Mouse (Mus musculus) left cerebral cortex, postnatal 25 days (tissue): ENCODE data around the gene Fkrp. TPM values are rescaled to one million over a fixed set of nuclear protein-coding genes. Genes with fewer than 3 reads are reported as not detected.

Experiments
- DNase-seq, 2 experiments: peaks; one replicate each; pipeline ENCODE4 v3.0.0; 2022; ENCODE audit warnings: low spot score in 2 of 2, mixed read lengths in 1 of 2
- intact Hi-C: fragments of 180-260 bp; cut with DNase I; formaldehyde crosslinking; loops from one replicate; pipeline ENCODE4 v1.15.1; 2025
- total RNA-seq, 2 experiments: library from RNA; stranded (reverse); gene quantifications; 2 replicates each; pipeline ENCODE4 v1.2.3; 2021

The Fkrp gene
- total RNA-seq, 2 experiments from 2014 or later, result 47.7 to 50.8 TPM

DNA sequence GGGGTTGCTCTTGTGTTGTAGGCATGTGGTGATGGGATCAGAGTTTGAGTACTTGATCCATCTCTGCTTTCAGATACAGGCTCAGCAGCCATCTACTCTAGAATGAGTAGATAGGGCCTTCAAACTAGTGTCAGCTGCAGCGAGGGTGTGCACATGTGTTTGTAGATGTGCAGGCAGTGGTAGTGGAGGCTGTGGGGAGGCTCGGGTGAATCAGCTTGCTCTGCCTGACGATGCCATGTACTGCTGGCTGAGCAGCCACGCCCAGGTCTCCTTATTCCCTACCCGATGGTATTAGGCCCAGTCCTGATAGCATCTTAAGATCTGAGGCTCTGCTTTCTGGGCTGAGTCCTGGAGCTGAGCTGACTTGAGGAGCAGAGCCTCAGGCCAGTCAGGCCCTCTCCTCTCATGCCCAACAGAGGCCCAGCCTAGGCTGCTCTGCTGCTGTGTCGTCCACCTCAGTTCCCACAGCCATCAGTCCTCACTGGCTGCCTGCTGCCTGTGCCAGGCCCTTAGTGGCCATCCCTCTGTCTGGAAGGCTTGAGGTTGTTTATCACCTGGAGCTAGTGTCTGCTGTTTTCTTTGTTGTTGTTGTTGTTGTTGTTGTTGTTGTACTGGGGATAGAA is 22.4 kb upstream of the Fkrp start:
- DNase-seq, result no peak

GRCm38 (mm10) chr7:16837916-16838803 is 21.6 kb upstream of the Fkrp start:
- intact Hi-C loops, result no loop called here
- DNase-seq, result no peak

More for the DNA sequence above, 22.4 kb upstream of the Fkrp start:
- intact Hi-C loops, result no loop called here

- DNase-seq, result no peak
- intact Hi-C loops, result no loop called here
These were observed 13.9 kb upstream of the Fkrp start for GRCm38 (mm10) chr7:16830449-16830848.

GRCm38 (mm10) chr7:16827274-16827673 is 10.7 kb upstream of the Fkrp start:
- DNase-seq, result no peak
- intact Hi-C loops, result no loop called here

DNA sequence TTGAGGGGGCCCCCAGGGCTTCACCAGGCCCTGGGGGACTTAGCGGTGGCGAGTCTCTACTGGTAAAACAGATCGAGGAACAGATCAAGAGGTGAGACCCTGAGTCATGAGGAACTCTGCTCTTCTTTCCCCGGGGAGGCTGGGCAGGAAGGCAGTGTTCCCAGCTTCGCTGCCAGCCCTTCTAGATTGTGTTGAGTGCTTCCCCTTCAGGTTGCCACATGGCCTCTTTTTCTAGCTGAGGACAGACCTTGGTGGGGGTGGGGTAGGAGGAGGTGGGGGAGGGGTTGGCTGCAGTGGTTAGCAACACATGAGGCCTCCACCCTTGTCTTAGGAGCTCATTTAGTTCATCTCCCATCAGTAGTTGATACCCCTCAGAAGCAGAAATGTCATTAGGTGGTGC is 10.0 kb upstream of the Fkrp start:
- intact Hi-C loops, result no loop called here

GRCm38 (mm10) chr7:16825785-16826184 is 9.3 kb upstream of the Fkrp start:
- no peak for DNase-seq
- intact Hi-C loops, result no loop called here

More for the DNA sequence above, 10.0 kb upstream of the Fkrp start:
- DNase-seq, result no peak

DNA sequence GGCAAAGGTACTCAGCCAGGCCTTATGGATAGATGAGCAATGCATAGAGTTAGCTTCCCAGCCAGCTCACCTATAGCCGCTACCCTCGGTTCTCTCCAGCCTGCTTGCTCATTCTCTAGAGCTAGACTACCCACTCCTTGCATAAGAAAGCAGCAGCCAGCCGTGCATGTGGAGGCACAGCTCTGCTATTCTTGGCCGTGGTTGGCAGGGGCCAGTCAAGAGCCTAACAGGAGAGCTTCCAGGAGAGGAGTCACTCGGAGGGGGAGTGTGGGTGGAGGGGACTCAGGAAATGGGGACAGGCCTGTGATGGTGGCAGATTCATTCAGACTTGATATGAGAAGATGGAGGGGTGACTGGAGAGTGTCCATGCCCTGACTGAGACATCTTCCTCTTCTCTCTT is 7.2 kb upstream of the Fkrp start:
- intact Hi-C loops, result no loop called here
- DNase-seq, result peak; percentile 77 to 98

- DNase-seq, result peak; percentile 77 to 95
- intact Hi-C loops, result loop anchor here (1.0 kb wide), 1 partner anchor 98 kb away; no protein-coding TSS in a partner anchor
These were observed 5.2 kb upstream of the Fkrp start for GRCm38 (mm10) chr7:16821669-16822101.

GRCm38 (mm10) chr7:16821091-16821490 is 4.6 kb upstream of the Fkrp start:
- intact Hi-C loops, result no loop called here
- no peak for DNase-seq

- intact Hi-C loops, result no loop called here
- DNase-seq, result no peak
These were observed 3.8 kb upstream of the Fkrp start for GRCm38 (mm10) chr7:16820271-16820763.

DNA sequence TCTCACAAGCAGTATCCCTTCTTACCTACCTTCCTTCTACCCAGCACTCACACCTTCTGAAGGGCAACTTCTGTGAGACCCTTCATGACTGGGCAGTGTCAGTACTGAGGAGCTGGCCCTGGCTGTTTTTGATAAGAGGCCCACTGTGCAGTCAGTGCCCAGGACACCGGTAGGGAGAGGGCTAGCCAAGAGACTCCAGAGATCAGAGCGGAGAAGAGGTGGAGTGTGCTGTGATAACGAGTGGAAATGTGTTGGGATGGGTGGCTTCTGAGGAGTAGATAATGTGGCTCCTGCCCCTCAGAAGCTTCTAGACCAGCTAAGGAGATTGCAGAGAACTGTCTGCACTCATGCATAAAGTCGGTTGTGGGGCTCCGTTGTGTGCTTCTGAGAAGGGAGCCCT is 3.3 kb upstream of the Fkrp start:
- intact Hi-C loops, result loop anchor here (5.0 kb wide), 1 partner anchor 417 kb away; the partner anchor contains the start of gene Zc3h4
- no peak for DNase-seq

GRCm38 (mm10) chr7:16817693-16818092 is 1.2 kb upstream of the Fkrp start:
- intact Hi-C loops, result loop anchor here (5.0 kb wide), 1 partner anchor 415 kb away; the partner anchor contains the start of gene Zc3h4
- DNase-seq, result peak in 1 of 2 experiments; percentile 90

GRCm38 (mm10) chr7:16816078-16816474 is 456 bp downstream of the Fkrp start:
- intact Hi-C loops, result loop anchor here (5.0 kb wide), 1 partner anchor 414 kb away; the partner anchor contains the start of gene Zc3h4
- peak; percentile 77 to 85 for DNase-seq

DNA sequence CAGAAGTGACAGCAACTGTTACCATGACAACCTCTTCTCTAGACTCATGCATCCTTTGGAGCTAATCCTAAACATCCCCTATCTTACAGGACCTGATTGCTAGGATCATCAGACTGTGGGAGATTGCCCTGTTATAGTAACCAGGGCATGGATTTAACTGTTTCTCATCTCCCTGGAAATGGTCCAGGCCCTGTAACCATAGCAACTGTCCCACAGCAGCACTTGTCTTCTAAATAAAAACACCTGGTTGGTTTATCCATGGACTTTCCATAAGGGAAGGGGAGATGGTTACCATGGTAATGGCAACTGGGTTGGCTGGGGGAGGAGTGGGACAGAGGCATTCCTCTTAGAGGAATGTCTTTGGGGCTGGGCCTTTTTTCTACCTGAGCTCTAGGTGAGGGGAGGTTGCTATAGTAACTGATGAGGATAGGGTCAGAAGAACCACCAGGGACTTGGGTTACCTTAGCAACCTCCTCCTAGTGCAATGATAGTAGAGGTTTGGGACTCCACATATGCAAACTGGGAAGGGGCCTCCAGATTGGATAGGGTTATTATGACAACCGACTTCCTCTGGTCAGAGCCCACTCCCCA is 1.1 kb downstream of the Fkrp start, which contains the start of gene Strn4:
TSS of gene Strn4 (plus strand) at position 539 of the 591 bp plus-strand sequence.
- intact Hi-C loops, result loop anchor here (5.0 kb wide), 1 partner anchor 413 kb away; the partner anchor contains the start of gene Zc3h4
- peak in 1 of 2 experiments; percentile 71 for DNase-seq

DNA sequence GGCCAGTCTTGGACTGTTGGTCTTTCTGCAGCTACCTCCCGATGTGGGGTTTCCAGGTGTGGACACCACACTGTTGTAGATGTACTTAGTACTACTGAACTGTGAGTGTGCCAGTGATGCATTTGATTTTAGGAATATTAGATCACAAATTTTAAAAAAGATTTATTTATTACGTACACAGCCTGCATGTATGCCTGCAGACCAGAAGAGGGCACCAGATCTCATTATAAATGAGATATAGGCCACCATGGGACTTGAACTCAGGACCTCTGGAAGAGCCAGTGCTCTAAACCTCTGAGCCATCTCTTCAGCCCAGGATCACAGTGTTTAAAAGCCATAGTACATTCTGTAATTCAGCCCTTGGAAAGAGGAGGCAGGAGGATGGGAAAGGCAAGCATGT is 4.0 kb downstream of the Fkrp start:
- no peak for DNase-seq
- intact Hi-C loops, result loop anchor here (5.0 kb wide), 1 partner anchor 185 kb away; no protein-coding TSS in a partner anchor

DNA sequence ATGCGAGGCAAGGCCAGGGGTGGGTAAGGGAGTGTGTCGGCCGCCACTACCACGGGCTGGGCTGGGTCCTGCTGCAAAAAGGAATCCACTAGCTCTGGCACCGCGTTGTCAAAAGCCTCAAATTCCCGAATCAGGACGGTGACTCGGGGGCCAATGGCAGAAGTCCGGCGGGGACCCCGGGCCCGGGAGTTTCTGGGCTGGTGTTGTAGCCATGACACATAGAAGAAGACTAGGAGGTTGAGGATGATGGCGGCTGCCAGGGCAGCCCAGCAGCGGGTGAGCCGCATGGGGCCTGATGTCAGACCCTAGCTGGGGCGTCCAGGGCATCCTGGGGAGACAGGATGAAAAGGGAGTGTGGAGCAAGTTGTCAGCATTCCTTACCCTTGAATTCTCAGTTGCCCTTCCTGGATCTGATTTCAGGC is 4.9 kb downstream of the Fkrp start:
- intact Hi-C loops, result loop anchor here (5.0 kb wide), 1 partner anchor 184 kb away; no protein-coding TSS in a partner anchor

GRCm38 (mm10) chr7:16810920-16811648 is 5.4 kb downstream of the Fkrp start:
- peak in 1 of 2 experiments; percentile 69 for DNase-seq

More for the DNA sequence above, 4.9 kb downstream of the Fkrp start:
- no peak for DNase-seq

DNA sequence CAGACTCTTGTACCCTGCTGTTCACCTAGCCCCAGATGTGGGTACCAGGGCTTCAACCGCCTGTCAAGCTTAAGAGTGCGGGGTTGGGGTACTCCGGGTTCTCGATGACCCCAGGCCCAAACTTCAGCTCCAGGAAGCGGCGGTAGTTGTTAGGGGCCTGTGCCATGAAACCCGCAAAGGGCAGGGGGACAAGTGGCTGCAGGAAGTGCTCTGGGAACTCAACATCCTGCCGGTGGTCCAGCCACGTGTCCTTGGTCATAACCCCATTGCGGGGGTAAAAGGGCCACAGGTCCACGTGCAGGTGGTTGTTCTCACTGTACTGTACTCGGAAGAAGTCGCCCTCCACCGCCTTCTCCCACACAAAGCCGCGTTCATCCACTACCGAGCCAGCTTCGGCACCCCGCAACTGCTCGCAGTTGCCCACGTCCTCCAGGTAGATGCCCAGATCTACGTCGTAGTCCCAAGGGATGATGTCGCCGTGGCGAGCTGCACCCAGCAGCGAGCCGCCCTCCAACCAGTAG is 6.1 kb downstream of the Fkrp start:
- DNase-seq, result no peak
- intact Hi-C loops, result loop anchor here (5.0 kb wide), 1 partner anchor 183 kb away; no protein-coding TSS in a partner anchor

More at GRCm38 (mm10) chr7:16810920-16811648, 5.4 kb downstream of the Fkrp start:
- intact Hi-C loops, result loop anchor here (5.0 kb wide), 1 partner anchor 184 kb away; no protein-coding TSS in a partner anchor
